Mouse (Mus musculus) left cerebral cortex, postnatal 36 days (tissue): ENCODE measurements around the gene Iscu. TPM values are rescaled to one million over a fixed set of nuclear protein-coding genes. Genes with fewer than 3 reads are reported as not detected.
"Not testable (repeated sequence)": the region's sequence is repeated elsewhere in the genome, so short reads cannot be mapped to it uniquely, and the experiment has no call there.

Experiments used
- DNase-seq, 2 experiments: peaks; one replicate each; pipeline ENCODE4 v3.0.0; 2021 to 2022; ENCODE audit warnings: low spot score in 2 of 2, mixed read lengths in 1 of 2
- intact Hi-C: fragments of 180-260 bp; cut with DNase I; formaldehyde crosslinking; loops from one replicate; pipeline ENCODE4 v1.15.1; 2025
- total RNA-seq, 2 experiments: library from RNA; stranded (reverse); gene quantifications; 2 replicates each; pipeline ENCODE4 v1.2.3; 2021

Gene Iscu
- total RNA-seq, 2 experiments from 2014 or later, result 121 to 134 TPM

DNA sequence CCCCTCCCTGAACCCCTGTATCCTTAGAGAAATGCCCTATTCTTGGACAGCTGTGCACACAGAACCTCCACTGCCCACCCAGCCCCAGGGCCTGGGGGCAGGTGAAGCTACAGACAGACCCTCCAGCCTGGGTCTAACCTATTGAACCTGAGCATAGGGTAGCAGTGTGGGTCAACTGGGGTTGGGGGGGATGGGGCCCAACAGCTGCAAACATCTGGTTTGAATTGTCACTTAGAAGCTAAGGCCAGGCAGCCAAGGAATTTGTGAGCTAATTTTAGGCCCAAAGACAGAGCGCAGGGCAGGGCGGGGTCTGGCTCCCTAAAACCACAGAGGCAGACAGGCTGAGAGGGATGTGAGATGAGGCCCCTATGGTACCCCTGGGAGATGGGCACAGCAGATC lies 35.6 kb downstream of the Iscu start:
- no peak for DNase-seq
- intact Hi-C loops, result no loop called here

DNA sequence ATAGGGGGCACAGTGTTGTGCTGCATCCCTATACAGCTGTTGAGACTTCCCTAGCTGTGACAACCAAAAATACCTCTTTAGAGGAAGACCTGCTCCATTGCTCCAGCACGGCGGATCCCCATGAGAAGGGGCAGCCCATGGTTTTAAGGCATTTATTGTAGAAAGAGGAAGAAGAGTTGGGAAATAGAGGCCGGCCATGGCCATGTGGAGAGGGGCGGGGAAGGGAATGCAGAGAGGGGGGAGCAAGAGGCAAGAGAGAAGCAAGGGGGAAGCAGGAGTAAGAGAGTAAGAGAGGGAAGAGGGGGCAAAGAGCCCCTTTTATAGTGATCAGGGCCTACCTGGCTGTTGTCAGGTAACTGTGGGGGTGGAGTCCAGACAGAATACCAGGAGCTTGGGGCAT lies 37.6 kb downstream of the Iscu start:
- intact Hi-C loops, result loop anchor here (10.0 kb wide), 1 partner anchor 445 kb away; no protein-coding TSS in a partner anchor
- no peak for DNase-seq

DNA sequence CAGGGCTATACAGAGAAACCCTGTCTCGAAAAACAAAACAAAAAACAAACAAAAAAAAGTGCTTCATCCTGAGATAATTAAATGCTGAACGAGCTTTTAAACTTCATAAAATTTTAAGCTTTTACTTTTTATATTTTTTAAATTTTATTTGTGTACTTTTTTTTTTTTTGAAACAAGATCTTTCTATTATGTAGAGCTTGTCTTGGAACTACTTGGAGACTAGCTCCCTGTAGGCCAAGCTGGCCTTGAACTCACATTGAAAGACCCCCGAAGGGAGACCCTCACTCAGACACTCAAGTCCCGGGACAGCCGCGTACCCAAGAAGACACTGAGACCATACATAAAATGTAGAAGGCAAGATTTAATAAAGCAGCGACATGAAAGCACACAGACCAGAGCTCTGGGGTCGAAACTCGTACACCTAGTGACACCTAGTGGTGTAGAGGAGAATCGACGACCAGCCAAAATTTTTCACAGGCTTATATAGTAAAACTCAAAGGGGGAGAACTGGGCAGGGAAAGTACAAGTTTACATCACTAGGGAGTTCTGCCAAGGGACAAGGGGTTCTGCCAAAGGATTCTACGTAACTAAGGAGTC lies 39.4 kb downstream of the Iscu start:
- DNase-seq, result not testable (repeated sequence)
- intact Hi-C loops, result loop anchor here (10.0 kb wide), 1 partner anchor 447 kb away; no protein-coding TSS in a partner anchor

DNA sequence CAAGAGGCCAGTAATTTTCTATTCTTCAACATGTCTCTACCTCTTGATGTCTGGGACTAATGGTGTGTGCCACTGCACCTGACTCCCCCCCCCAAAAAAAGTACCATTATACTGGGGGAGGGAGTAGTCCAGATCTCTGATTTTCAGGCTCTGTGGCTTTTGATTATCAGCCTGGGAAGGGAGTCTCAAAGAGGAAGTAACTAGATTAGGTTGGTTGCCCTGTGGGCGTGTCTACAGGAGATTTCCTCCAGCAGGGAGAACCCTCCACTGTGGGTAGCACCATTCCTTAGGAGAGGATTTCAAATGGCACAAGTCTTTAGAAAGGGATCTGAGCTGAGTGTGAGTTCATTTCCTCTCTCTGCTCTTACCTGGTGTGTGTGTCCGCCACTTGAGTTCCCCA lies 40.1 kb downstream of the Iscu start:
- intact Hi-C loops, result loop anchor here (10.0 kb wide), 1 partner anchor 448 kb away; no protein-coding TSS in a partner anchor

GRCm38 (mm10) chr5:113813608-113814007 lies 41.1 kb downstream of the Iscu start:
- intact Hi-C loops, result loop anchor here (10.0 kb wide), 1 partner anchor 449 kb away; no protein-coding TSS in a partner anchor
- no peak for DNase-seq

More for the DNA sequence above, 40.1 kb downstream of the Iscu start:
- no peak for DNase-seq

- intact Hi-C loops, result loop anchor here (10.0 kb wide), 1 partner anchor 450 kb away; no protein-coding TSS in a partner anchor
- DNase-seq, result no peak
These were observed 41.8 kb downstream of the Iscu start for GRCm38 (mm10) chr5:113814111-113815040.

DNA sequence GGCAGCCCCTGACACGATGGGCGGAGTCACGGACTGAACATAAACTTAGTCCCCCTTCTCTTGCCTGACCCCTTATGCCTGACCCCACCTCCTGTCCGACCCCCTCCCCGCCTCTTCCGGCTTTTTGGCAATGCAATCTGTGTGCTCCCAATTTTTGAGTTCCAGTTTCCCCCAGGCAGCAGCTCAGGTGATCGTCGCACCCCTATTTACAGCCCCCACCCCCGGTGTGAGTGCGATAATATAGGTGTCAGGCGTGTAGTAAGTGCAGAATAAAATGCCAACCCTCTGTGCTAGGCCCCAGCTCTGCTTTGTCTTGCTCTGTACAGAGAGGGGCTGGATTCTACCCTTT lies 42.5 kb downstream of the Iscu start:
- intact Hi-C loops, result loop anchor here (10.0 kb wide), 1 partner anchor 450 kb away; no protein-coding TSS in a partner anchor

GRCm38 (mm10) chr5:113815638-113816152 lies 43.1 kb downstream of the Iscu start:
- peak; percentile 43 to 46 for DNase-seq
- intact Hi-C loops, result loop anchor here (1.0 to 10.0 kb wide), 2 partner anchors 42 to 451 kb away; no protein-coding TSS in a partner anchor

More for the DNA sequence above, 42.5 kb downstream of the Iscu start:
- DNase-seq, result no peak

- intact Hi-C loops, result loop anchor here (10.0 kb wide), 1 partner anchor 454 kb away; no protein-coding TSS in a partner anchor
- DNase-seq, result no peak
These were observed 46.0 kb downstream of the Iscu start for GRCm38 (mm10) chr5:113818572-113818971.

GRCm38 (mm10) chr5:113824228-113824627 lies 51.7 kb downstream of the Iscu start:
- intact Hi-C loops, result no loop called here
- no peak for DNase-seq

DNA sequence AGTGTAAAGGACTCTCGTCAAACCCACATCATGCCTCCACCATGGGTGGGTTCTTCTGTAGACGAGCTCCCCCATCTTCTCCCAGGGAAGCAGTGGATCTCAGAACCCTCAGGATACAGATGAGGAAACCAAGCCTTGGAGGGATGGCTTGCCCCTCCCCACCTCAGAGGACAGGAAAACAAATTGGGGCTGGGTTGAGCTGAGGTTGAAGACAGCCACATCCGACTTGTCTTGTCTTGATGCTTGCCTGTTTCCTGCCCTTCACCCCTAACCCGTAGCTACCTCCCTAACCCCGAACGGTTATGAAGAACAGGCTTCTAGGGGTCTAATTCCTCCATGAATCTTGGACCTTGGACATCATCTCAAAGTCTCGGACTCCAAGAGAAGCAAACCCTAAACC lies 53.0 kb downstream of the Iscu start:
- intact Hi-C loops, result no loop called here
- no peak for DNase-seq

GRCm38 (mm10) chr5:113826619-113827018 lies 54.1 kb downstream of the Iscu start:
- intact Hi-C loops, result no loop called here
- DNase-seq, result no peak

Other genes starting within 250 kb of the Iscu start
- gene Cmklr1, start 122.3 kb upstream of the Iscu start, total RNA-seq, result 1 to 10 TPM; 2.8 to 7.7 TPM
- gene 1700069L16Rik, start 48.0 kb upstream of the Iscu start, total RNA-seq, result not detected
- gene Ficd, start 36.9 kb upstream of the Iscu start, total RNA-seq, result 10 to 100 TPM; 11.8 to 12.3 TPM
- gene Sart3, start 238 bp upstream of the Iscu start, total RNA-seq, result 10 to 100 TPM; 34.3 to 45.9 TPM
- gene Tmem119, start 27.8 kb downstream of the Iscu start, total RNA-seq, result 10 to 100 TPM; 22.1 to 25.2 TPM
- gene Selplg, start 59.9 kb downstream of the Iscu start, total RNA-seq, result 10 to 100 TPM; 29.3 to 32.2 TPM
- gene Coro1c, start 136.0 kb downstream of the Iscu start, total RNA-seq, result 10 to 100 TPM; 73.7 to 87.8 TPM
- gene Ssh1, start 221.1 kb downstream of the Iscu start, total RNA-seq, result 10 to 100 TPM; 21.0 to 29.1 TPM
- not detected for gene Dao, start 231.0 kb downstream of the Iscu start, total RNA-seq